Mouse (Mus musculus): ENCODE data around the gene Gm5724. TPM values are rescaled to one million over a fixed set of nuclear protein-coding genes. Genes with fewer than 3 reads are reported as not detected.

Gene Gm5724
- total RNA-seq (2021): not detected in 2 replicates
- long read RNA-seq: 0 reads

DNA sequence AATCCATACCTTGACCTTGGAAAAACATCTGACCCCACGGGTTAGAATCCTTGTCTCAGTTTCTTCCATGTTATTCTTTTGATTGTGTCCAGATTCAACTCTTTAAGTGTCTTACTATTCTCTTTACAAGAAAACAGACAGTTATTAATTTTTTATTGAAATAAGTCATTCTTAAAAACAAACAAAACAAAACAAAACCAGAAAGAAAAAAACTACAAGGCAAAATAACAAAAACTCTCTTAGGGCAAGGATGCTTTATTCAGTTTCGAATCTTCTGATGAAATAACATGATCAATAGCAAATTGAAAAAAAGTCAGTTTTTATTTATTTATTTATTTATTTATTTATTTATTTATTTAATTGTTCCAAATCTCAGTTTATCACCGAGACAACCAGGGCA, at the start of gene Gm5724:
TSS of gene Gm5724 (minus strand) at position 101 of the 400 bp plus-strand sequence.
- DNase-seq: no peak

DNA sequence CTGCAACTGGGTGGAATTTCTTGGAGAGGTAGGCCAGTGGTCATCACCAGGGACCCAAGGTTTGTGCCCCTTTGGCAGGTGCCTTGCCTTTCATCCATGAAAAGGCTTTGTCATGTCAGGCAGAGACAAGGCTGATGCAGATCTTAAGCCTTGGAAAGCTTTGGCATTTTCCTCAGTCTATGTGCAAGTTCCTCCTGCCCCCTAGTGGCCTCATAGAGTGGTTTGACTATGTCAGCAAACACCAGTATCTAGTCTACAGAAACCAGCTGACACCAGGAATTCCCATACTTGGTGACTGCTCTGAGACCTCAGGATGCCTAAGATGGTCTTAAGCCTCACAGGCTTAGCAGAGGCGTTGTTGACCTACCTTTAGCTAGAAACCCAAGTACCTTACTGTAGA, 24.2 kb upstream of the Gm5724 start:
- peak; percentile 1 for DNase-seq

DNA sequence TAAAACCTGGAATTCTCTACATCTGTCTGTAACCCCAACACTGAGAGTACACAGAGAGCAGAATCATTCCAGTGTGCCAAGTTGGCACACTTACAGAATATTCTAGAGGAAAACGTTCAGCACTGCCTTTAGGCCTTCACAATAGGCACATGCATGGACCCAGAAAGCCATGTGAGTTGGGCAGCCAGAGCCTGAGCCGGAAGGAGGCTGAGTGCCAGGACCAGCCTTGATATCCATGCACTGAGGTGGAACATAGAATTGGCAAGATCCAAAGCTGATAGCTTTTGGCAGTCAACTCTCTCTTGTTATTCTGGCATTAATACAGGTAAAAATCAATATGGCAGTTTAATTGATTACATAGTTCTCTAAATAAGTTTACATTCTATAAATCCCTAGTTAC, 866 bp upstream of the Gm5724 start:
- DNase-seq: no peak

DNA sequence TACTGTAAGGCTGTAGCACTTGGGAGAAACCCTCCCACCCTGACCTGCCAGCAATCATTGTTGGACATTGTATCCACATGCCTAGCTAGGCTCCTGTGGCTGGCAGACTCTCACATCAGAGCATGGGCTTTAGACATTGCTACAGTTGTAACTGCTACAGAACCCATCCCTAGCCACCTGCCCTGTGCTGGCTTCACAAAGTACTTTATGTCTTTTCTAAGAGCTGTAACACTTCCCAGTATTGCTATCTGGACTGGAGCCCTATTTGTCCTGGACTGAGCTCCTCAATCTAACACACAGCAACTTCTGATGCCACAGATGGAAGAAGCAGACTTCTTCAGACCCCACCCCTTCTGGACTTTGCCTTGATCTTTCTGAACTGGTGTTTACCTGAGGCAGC, 82.4 kb downstream of the Gm5724 start:
- DNase-seq: no peak

DNA sequence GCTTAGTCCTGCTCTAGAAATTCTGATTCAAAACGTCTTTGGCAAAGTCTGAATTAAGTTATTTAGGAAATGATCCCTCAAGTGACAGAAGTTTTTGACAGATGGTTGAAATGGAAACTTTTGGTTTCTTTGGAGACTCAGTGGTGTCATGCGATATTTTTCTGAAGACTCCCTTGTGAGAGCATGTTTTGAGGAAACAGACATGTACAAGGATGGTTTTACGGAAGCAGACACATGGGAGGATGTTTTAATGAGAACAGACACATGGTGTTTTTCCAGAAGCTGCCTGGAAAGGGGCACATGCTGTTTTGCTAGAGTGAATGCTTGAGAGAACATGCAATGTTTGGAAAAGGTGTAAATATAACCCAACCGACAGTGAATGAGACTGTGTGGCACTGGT, 86.6 kb downstream of the Gm5724 start:
- no peak for DNase-seq

Other genes starting within 250 kb of the Gm5724 start
- gene Slco1c1, start 249.4 kb downstream of the Gm5724 start, total RNA-seq (2021): 0.21 TPM in 1 of 2 replicates, not detected in the other
- 6.1 TPM in 1 of 2 replicates, not detected in the other for gene Slco1b2, start 144.3 kb downstream of the Gm5724 start, total RNA-seq (2021)
- 0.58 and 1.4 TPM in 2 replicates for gene Slco1a4, start 82.4 kb upstream of the Gm5724 start, total RNA-seq (2021)
- gene Slco1a1, start 173.2 kb upstream of the Gm5724 start, total RNA-seq (2021): 1.4 TPM in 1 of 2 replicates, not detected in the other
- not detected in 2 replicates for gene Gm6614, start 237.6 kb upstream of the Gm5724 start, total RNA-seq (2021)

All from adrenal gland, postnatal 25 days (tissue).